Mouse (Mus musculus): ENCODE data around the gene Fnip1.

DNA sequence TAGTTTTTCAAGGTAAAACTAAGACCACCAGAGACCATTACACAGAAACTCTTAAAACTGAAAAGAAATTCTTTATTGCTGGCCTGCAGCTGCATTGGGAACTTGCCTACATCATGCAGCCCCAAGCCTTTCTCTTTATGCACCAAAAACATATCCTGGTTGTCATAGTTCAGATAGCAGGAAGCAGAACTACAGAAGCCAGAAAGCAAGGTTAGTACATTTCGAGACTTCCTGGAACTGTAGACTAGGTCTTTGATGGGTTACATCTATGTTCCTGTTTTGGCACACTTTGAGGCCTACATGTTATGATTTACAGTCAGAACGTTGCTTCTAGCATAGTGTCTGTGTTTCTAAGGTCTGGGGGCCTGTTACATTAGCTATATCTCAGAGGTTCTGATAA, 95.8 kb downstream of the Fnip1 start:
- TF ChIP-seq CTCF (IDR thresholded peaks at IDR 0.05; ENCODE audit: low read depth) (no peak), EP300 (IDR thresholded peaks at IDR 0.05; ENCODE audit: low read depth) (no peak)

Measured in liver, embryonic 14.5 days (tissue).